Mouse (Mus musculus) lung, embryonic 16.5 days (tissue): Measurements from ENCODE around the gene Lpin3. TPM values are rescaled to one million over a fixed set of nuclear protein-coding genes. Genes with fewer than 3 reads are reported as not detected.
A peak's percentile ranks its signal among the peaks of the same experiment; 100 is the strongest.

Experiments
- ATAC-seq: fragments of 200-750 bp; cut with Nextera tagmentation; 2 replicates; pipeline ENCODE4 v1.8.0; 2017; ENCODE audit warnings: low read depth, mild to moderate bottlenecking, moderate library complexity
- H3K27ac ChIP-seq: fragments of 300-500 bp; sonication (generic); 2 replicates; pipeline ENCODE4 v1.5.1; 2014; ENCODE audit warnings: mild to moderate bottlenecking, control low read depth, low read length
- H3K27me3 ChIP-seq: fragments of 300-500 bp; sonication (generic); 2 replicates; pipeline ENCODE4 v1.6.1; 2014; ENCODE audit warnings: low read depth, low read length, mixed read lengths; ENCODE audit not compliant: control insufficient read depth, insufficient read depth
- H3K36me3 ChIP-seq: fragments of 300-500 bp; sonication (generic); 2 replicates; pipeline ENCODE4 v1.6.1; 2014; ENCODE audit warnings: low read length; ENCODE audit not compliant: control insufficient read depth, insufficient read depth
- H3K4me1 ChIP-seq: fragments of 300-500 bp; sonication (generic); replicated peaks from 2 replicates; pipeline ENCODE4 v1.6.1; 2014; ENCODE audit warnings: low read length, mixed read lengths; ENCODE audit not compliant: control insufficient read depth, insufficient read depth
- H3K4me2 ChIP-seq: fragments of 300-500 bp; sonication (generic); 2 replicates; pipeline ENCODE4 v1.6.1; 2014; ENCODE audit warnings: low read depth, low read length, control low read depth
- H3K4me3 ChIP-seq: fragments of 300-500 bp; sonication (generic); 2 replicates; pipeline ENCODE4 v1.5.1; 2014; ENCODE audit warnings: mild to moderate bottlenecking, low read length, control low read depth
- H3K9ac ChIP-seq: fragments of 300-500 bp; sonication (generic); 2 replicates; pipeline ENCODE4 v1.6.1; 2014; ENCODE audit warnings: low read length, control low read depth
- H3K9me3 ChIP-seq: fragments of 300-500 bp; sonication (generic); 2 replicates; pipeline ENCODE4 v1.6.1; 2016; ENCODE audit warnings: low read length; ENCODE audit not compliant: control insufficient read depth
- WGBS: fragments of 180-500 bp; shearing (Covaris S2); extraction: QIAGEN DNeasy Blood & Tissue Kit; methylation state at CpG from one replicate; pipeline ENCODE4 v1.1.7; 2014; 5-methylcytosine and 5-hydroxymethylcytosine counted together
- polyA plus RNA-seq: library from polyadenylated mRNA; unstranded; fragments of >200 nt; fragmentation: Nextera tagmentation; extraction: Ambion mirVana; gene quantifications from 2 replicates; pipeline ENCODE4 v1.2.1, GENCODE M21; 2015

Lpin3 gene
- polyA plus RNA-seq, 1 experiment from 2014 or later, result 3.6 TPM

DNA sequence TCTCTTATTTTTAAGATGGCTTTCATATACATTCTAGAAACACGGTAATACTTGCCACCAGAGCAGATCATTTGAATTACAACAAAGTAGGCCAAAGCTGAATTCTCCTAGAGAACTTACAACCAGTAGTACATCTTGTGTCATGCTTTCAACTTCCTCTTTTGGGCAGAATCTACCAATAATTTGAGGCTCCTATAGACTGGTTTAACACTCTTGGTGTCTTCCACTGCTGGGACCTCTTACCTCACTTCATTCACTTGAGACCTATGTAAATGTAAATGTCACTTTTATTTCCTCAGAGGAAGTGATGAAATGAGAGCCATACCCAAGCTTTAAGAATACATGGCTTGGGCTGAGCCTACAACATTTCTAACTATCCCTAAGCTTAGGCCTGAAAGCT lies 16.4 kb upstream of the Lpin3 start:
- WGBS, result 82% methylated on average over 1 of the region's 1 CpGs
- H3K9ac ChIP-seq, result no peak overlapping the region
- 0 out of 2 replicates have a peak, but pooled peaks cover 2% of the 10 kb centered on the region for H3K4me1 ChIP-seq
- no peak overlapping the region for H3K4me3 ChIP-seq
- ATAC-seq, result no peak
- no peak overlapping the region for H3K27ac ChIP-seq
- no peak overlapping the region for H3K4me2 ChIP-seq
- H3K36me3 ChIP-seq, result no peaks in the 10 kb centered on the region
- no peaks in the 10 kb centered on the region for H3K27me3 ChIP-seq
- H3K9me3 ChIP-seq, result no peaks in the 10 kb centered on the region

DNA sequence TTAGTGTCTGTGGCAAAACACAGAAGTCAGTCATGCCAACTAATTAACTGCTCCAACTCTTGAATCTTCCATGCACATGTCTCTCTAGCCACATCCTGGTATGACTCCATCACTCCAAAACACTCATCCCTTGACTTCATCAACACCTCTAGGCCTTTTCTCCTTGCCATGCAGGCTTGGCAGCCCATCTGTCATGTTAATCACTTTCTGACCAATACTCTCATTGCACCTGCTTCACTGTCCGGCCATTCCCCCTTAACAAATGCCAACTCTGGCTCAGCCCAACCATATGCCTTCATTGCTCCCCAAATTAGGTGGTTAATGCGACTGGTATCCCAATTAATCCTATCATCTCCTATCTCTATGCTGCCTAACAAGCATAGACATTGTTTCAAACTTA lies 15.2 kb upstream of the Lpin3 start:
- Histone ChIP-seq H3K4me1 (0 out of 2 replicates have a peak, but pooled peaks cover 1% of the 10 kb centered on the region), H3K27ac (no peak overlapping the region), H3K4me3 (no peak overlapping the region), H3K4me2 (no peak overlapping the region), H3K36me3 (no peaks in the 10 kb centered on the region), H3K27me3 (no peaks in the 10 kb centered on the region), H3K9me3 (no peaks in the 10 kb centered on the region), H3K9ac (no peak overlapping the region)
- WGBS, result 78% methylated on average over 2 of the region's 2 CpGs
- no peak for ATAC-seq

DNA sequence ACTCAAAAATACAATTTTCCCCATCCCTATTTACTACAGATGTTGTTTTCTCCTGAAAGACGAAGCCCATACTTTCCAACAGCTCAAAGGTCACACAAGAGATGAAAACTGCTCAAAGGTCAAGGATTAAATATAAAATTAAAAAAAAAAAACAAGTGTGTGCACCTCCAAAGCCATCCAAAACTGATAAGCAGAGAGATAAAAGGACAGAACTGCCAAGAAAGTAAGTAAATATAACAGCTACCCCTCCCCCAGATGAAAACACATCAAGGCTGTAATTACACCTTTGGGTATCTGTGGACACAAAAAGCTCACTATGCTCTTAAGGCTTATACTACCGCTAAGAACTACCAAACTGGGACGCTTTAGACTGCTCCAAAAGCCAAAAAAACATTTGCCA lies 11.0 kb upstream of the Lpin3 start:
- Histone ChIP-seq H3K9me3 (no peaks in the 10 kb centered on the region), H3K27me3 (no peaks in the 10 kb centered on the region), H3K9ac (no peak overlapping the region), H3K36me3 (no peaks in the 10 kb centered on the region), H3K4me3 (no peak overlapping the region), H3K4me1 (peaks cover 6% of the 10 kb centered on the region), H3K4me2 (no peak overlapping the region), H3K27ac (no peak overlapping the region)
- ATAC-seq, result no peak
- WGBS, result 74% methylated on average over 3 of the region's 3 CpGs

- H3K27me3 ChIP-seq, result no peaks in the 10 kb centered on the region
- 0 out of 2 replicates have a peak overlapping the region, but pooled peaks have one; percentile 23 for H3K9ac ChIP-seq
- WGBS, result 64% methylated on average over 3 of the region's 3 CpGs
- H3K4me2 ChIP-seq, result peak overlapping the region; percentile 26
- no peaks in the 10 kb centered on the region for H3K36me3 ChIP-seq
- H3K4me1 ChIP-seq, result peaks cover 6% of the 10 kb centered on the region
- no peaks in the 10 kb centered on the region for H3K9me3 ChIP-seq
- no peak overlapping the region for H3K27ac ChIP-seq
- no peak for ATAC-seq
- peak overlapping the region; percentile 17; the same call in 1 of the 2 replicates for H3K4me3 ChIP-seq
These were observed 9.2 kb upstream of the Lpin3 start for GRCm38 (mm10) chr2:160871310-160871709.

GRCm38 (mm10) chr2:160872395-160872794 lies 8.1 kb upstream of the Lpin3 start:
- no peaks in the 10 kb centered on the region for H3K36me3 ChIP-seq
- no peaks in the 10 kb centered on the region for H3K9me3 ChIP-seq
- peak; percentile 90 for ATAC-seq
- H3K4me1 ChIP-seq, result peaks cover 6% of the 10 kb centered on the region
- H3K27ac ChIP-seq, result peak overlapping the region; percentile 99
- peak overlapping the region; percentile 96 for H3K4me3 ChIP-seq
- H3K27me3 ChIP-seq, result no peaks in the 10 kb centered on the region
- under 1% methylated on average over 30 of the region's 47 CpGs for WGBS
- H3K4me2 ChIP-seq, result peak overlapping the region; percentile 83
- H3K9ac ChIP-seq, result peak overlapping the region; percentile 99

- Histone ChIP-seq H3K4me2 (peak within 1 kb of the TSS; percentile 83), H3K9ac (peak within 1 kb of the TSS; percentile 99), H3K4me3 (peak within 1 kb of the TSS; percentile 96), H3K27me3 (no peaks in the 10 kb centered on the region), H3K27ac (peak within 1 kb of the TSS; percentile 99), H3K4me1 (peaks cover 6% of the 10 kb centered on the region), H3K9me3 (no peaks in the 10 kb centered on the region), H3K36me3 (no peaks in the 10 kb centered on the region)
- ATAC-seq, result peak; percentile 98
- WGBS, result under 1% methylated on average over 39 of the region's 48 CpGs
These were observed 7.5 kb upstream of the Lpin3 start, which contains the start of gene Zhx3 for GRCm38 (mm10) chr2:160872890-160873382. Gene Zhx3 (minus strand): TSS chr2:160872998.

- Histone ChIP-seq H3K4me3 (no peak overlapping the region), H3K4me2 (no peak overlapping the region), H3K27ac (no peak overlapping the region), H3K27me3 (no peaks in the 10 kb centered on the region), H3K36me3 (no peaks in the 10 kb centered on the region), H3K4me1 (peaks cover 6% of the 10 kb centered on the region), H3K9me3 (no peaks in the 10 kb centered on the region), H3K9ac (no peak overlapping the region)
- ATAC-seq, result no peak
- 62% methylated on average over 5 of the region's 5 CpGs for WGBS
These were observed 6.1 kb upstream of the Lpin3 start for GRCm38 (mm10) chr2:160874231-160874877.

GRCm38 (mm10) chr2:160876115-160876514 lies 4.4 kb upstream of the Lpin3 start:
- no peak overlapping the region for H3K27ac ChIP-seq
- H3K36me3 ChIP-seq, result no peaks in the 10 kb centered on the region
- H3K4me3 ChIP-seq, result no peak overlapping the region
- no peak overlapping the region for H3K9ac ChIP-seq
- no peak overlapping the region for H3K4me2 ChIP-seq
- WGBS, result 87% methylated on average over 4 of the region's 4 CpGs
- no peaks in the 10 kb centered on the region for H3K27me3 ChIP-seq
- no peak for ATAC-seq
- peaks cover 9% of the 10 kb centered on the region for H3K4me1 ChIP-seq
- no peaks in the 10 kb centered on the region for H3K9me3 ChIP-seq

- Histone ChIP-seq H3K9ac (no peak overlapping the region), H3K36me3 (no peaks in the 10 kb centered on the region), H3K4me3 (no peak overlapping the region), H3K4me1 (peaks cover 3% of the 10 kb centered on the region), H3K27ac (no peak overlapping the region), H3K4me2 (no peak overlapping the region), H3K9me3 (no peaks in the 10 kb centered on the region), H3K27me3 (no peaks in the 10 kb centered on the region)
- no peak for ATAC-seq
- 48% methylated on average over 6 of the region's 6 CpGs for WGBS
These were observed 1.1 kb downstream of the Lpin3 start for GRCm38 (mm10) chr2:160881462-160882101.
